Mouse (Mus musculus) inflammation-experienced regulatory T-cells, adult 6 months (primary cell): Measurements from ENCODE around the gene Gm12790. TPM values are rescaled to one million over a fixed set of nuclear protein-coding genes. Genes with fewer than 3 reads are reported as not detected.
"Not testable (repeated sequence)": the region's sequence is repeated elsewhere in the genome, so short reads cannot be mapped to it uniquely, and the experiment has no call there.

Experiments
- ATAC-seq: one replicate; pipeline ENCODE4 v1.8.0; 2017
- polyA plus RNA-seq, 3 experiments: library from polyadenylated mRNA; unstranded; fragments of 100-300 nt; shearing (Covaris generic); gene quantifications; one replicate each; pipeline ENCODE4 v1.2.1; 2017

The Gm12790 gene
- polyA plus RNA-seq: not detected

GRCm38 (mm10) chr4:101980949-101981348, at the start of gene Gm12790:
Gene Gm12790 (minus strand): TSS chr4:101981049.
- ATAC-seq: not testable (repeated sequence)

GRCm38 (mm10) chr4:102026619-102027018, 45.8 kb upstream of the Gm12790 start:
- ATAC-seq: no peak

- no peak for ATAC-seq
Measured at GRCm38 (mm10) chr4:101998267-101998922, 17.5 kb upstream of the Gm12790 start.

DNA sequence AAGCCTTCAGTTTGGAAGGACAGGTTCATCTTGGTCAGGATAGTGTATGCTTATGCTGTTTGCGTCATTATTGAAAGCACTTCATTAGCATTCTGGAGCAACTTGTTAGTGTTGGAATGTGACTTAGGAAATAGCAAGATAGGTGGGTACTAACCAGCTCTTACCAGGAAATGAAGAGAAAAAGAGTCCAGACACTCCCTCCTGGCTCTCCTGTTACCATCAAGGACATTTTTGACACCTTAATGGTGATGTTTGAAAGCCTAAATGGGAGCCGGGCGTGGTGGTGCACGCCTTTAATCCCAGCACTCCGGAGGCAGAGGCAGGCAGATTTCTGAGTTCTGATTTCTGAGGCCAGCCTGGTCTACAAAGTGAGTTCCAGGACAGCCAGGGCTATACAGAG, 16.6 kb upstream of the Gm12790 start:
- ATAC-seq: no peak

GRCm38 (mm10) chr4:101986326-101986725, 5.5 kb upstream of the Gm12790 start, which contains the start of gene Gm12789:
Gene Gm12789 (plus strand): TSS chr4:101986626.
- not testable (repeated sequence) for ATAC-seq

GRCm38 (mm10) chr4:101985678-101986077, 4.8 kb upstream of the Gm12790 start:
- ATAC-seq: no peak

- ATAC-seq: not testable (repeated sequence)
Measured at GRCm38 (mm10) chr4:101940107-101940506, 40.7 kb downstream of the Gm12790 start, which contains the start of gene Gm12794. Gene Gm12794 (plus strand): TSS chr4:101940407.

Other genes starting within 250 kb of the Gm12790 start
- gene B020004J07Rik, start 137.0 kb downstream of the Gm12790 start, polyA plus RNA-seq: not detected
- not detected for gene C130073F10Rik, start 87.3 kb downstream of the Gm12790 start, polyA plus RNA-seq
- not detected for gene Gm12800, start 71.9 kb downstream of the Gm12790 start, polyA plus RNA-seq
- not detected for gene Gm12794, start 40.6 kb downstream of the Gm12790 start, polyA plus RNA-seq
- gene Gm12789, start 5.6 kb upstream of the Gm12790 start, polyA plus RNA-seq: not detected
- gene Pde4b, start 106.5 kb upstream of the Gm12790 start, polyA plus RNA-seq: 10 to 100 TPM; 35.9 to 91.8 (median 73.1) TPM